Mouse (Mus musculus) thymus, adult 2 months (tissue): ENCODE measurements around the gene Ddx10. TPM values are rescaled to one million over a fixed set of nuclear protein-coding genes. Genes with fewer than 3 reads are reported as not detected.
A peak's percentile ranks its signal among the peaks of the same experiment; 100 is the strongest.

Source experiments
- DNase-seq: peaks from one replicate; pipeline ENCODE4 v3.0.0; 2021
- H3K27ac ChIP-seq: fragments of 200-500 bp; 2 replicates; pipeline ENCODE4 v1.5.1; 2012; ENCODE audit warnings: low read length, control low read depth; ENCODE audit not compliant: control insufficient read depth, insufficient read depth
- H3K27me3 ChIP-seq: fragments of 200-500 bp; 2 replicates; pipeline ENCODE4 v1.6.1; 2012; ENCODE audit warnings: mild to moderate bottlenecking, low read length, moderate library complexity, mixed read lengths; ENCODE audit not compliant: control insufficient read depth, insufficient read depth
- H3K36me3 ChIP-seq: fragments of 200-500 bp; 2 replicates; pipeline ENCODE4 v1.6.1; 2012; ENCODE audit warnings: mild to moderate bottlenecking, low read length, moderate library complexity; ENCODE audit not compliant: control insufficient read depth, insufficient read depth
- H3K4me1 ChIP-seq: fragments of 200-500 bp; replicated peaks from 2 replicates; pipeline ENCODE4 v1.6.1; 2012; ENCODE audit warnings: low read length; ENCODE audit not compliant: control insufficient read depth, insufficient read depth
- H3K4me3 ChIP-seq: fragments of 200-500 bp; 2 replicates; pipeline ENCODE4 v1.5.1; 2012; ENCODE audit warnings: mild to moderate bottlenecking, low read length, control low read depth, moderate library complexity; ENCODE audit not compliant: control insufficient read depth, insufficient read depth
- CTCF ChIP-seq: fragments of 200-500 bp; IDR thresholded peaks from 2 replicates; pipeline ENCODE4 v1.5.1; 2012; ENCODE audit warnings: mild to moderate bottlenecking, control low read depth, low read length, moderate library complexity, borderline replicate concordance; ENCODE audit not compliant: control insufficient read depth, poor library complexity, insufficient read depth; ENCODE audit errors: extremely low read depth
- POLR2A ChIP-seq: fragments of 200-500 bp; IDR thresholded peaks from 2 replicates; pipeline ENCODE4 v1.6.1; 2012; ENCODE audit warnings: mild to moderate bottlenecking, low read length, control low read depth, moderate library complexity; ENCODE audit not compliant: control insufficient read depth, poor library complexity, insufficient read depth; ENCODE audit errors: extremely low read depth
- WGBS: fragments of 180-500 bp; shearing (Covaris S2); methylation state at CpG from one replicate; pipeline ENCODE4 v1.1.7; 2018; 5-methylcytosine and 5-hydroxymethylcytosine counted together
- polyA plus RNA-seq: library from polyadenylated mRNA; depleted of rRNA; stranded (reverse); fragments of >200 nt; gene quantifications from 2 replicates; pipeline ENCODE4 v1.2.3, GENCODE M21; 2012; rRNA removed

Ddx10 gene
- 3.3 and 3.7 TPM in 2 replicates for polyA plus RNA-seq

GRCm38 (mm10) chr9:53247953-53248397 is at the start of gene Ddx10:
Ddx10 (minus strand) TSS chr9:53248053.
- no peak within 1 kb of the TSS for H3K27ac ChIP-seq
- H3K4me3 ChIP-seq, result peak within 1 kb of the TSS; percentile 71
- H3K4me1 ChIP-seq, result peaks cover 4% of the 10 kb centered on the region
- H3K36me3 ChIP-seq, result no peaks in the 10 kb centered on the region
- peak; percentile 98 for DNase-seq
- H3K27me3 ChIP-seq, result no peaks in the 10 kb centered on the region
- 0 out of 2 replicates have a peak, but pooled peaks have one; percentile 27 for TF ChIP-seq CTCF
- peak; percentile 55 for TF ChIP-seq POLR2A
- under 1% methylated on average over 35 of the region's 35 CpGs for WGBS

- Histone ChIP-seq H3K4me1 (no peaks in the 10 kb centered on the region), H3K27ac (no peak overlapping the region), H3K27me3 (no peaks in the 10 kb centered on the region), H3K4me3 (no peak overlapping the region), H3K36me3 (no peaks in the 10 kb centered on the region)
- DNase-seq, result no peak
- TF ChIP-seq POLR2A (no peak), CTCF (no peak)
Measured at GRCm38 (mm10) chr9:53292833-53293232, 45.0 kb upstream of the Ddx10 start.

GRCm38 (mm10) chr9:53290006-53290405 is 42.2 kb upstream of the Ddx10 start:
- WGBS, result 89% methylated on average over 3 of the region's 3 CpGs
- no peaks in the 10 kb centered on the region for H3K27me3 ChIP-seq
- no peak for DNase-seq
- TF ChIP-seq POLR2A, result no peak
- no peak overlapping the region for H3K27ac ChIP-seq
- H3K36me3 ChIP-seq, result no peaks in the 10 kb centered on the region
- no peak overlapping the region for H3K4me3 ChIP-seq
- no peaks in the 10 kb centered on the region for H3K4me1 ChIP-seq

- Histone ChIP-seq H3K27me3 (no peaks in the 10 kb centered on the region), H3K36me3 (no peaks in the 10 kb centered on the region), H3K27ac (no peak overlapping the region), H3K4me1 (no peaks in the 10 kb centered on the region), H3K4me3 (no peak overlapping the region)
- no peak for DNase-seq
- TF ChIP-seq CTCF, result no peak
- WGBS, result 89% methylated on average over 6 of the region's 6 CpGs
Measured at GRCm38 (mm10) chr9:53286793-53287192, 38.9 kb upstream of the Ddx10 start.

- H3K4me3 ChIP-seq, result no peak overlapping the region
- no peaks in the 10 kb centered on the region for H3K27me3 ChIP-seq
- H3K4me1 ChIP-seq, result no peaks in the 10 kb centered on the region
- DNase-seq, result no peak
- TF ChIP-seq POLR2A (no peak), CTCF (no peak)
- H3K27ac ChIP-seq, result no peak overlapping the region
- H3K36me3 ChIP-seq, result no peaks in the 10 kb centered on the region
- 100% methylated on average over 2 of the region's 2 CpGs for WGBS
Measured at GRCm38 (mm10) chr9:53278997-53279396, 31.1 kb upstream of the Ddx10 start.

GRCm38 (mm10) chr9:53276381-53276780 is 28.5 kb upstream of the Ddx10 start:
- no peaks in the 10 kb centered on the region for H3K27me3 ChIP-seq
- no peak overlapping the region for H3K27ac ChIP-seq
- no peaks in the 10 kb centered on the region for H3K36me3 ChIP-seq
- 96% methylated on average over 1 of the region's 1 CpGs for WGBS
- no peak overlapping the region for H3K4me3 ChIP-seq
- H3K4me1 ChIP-seq, result peaks cover 8% of the 10 kb centered on the region
- DNase-seq, result no peak
- TF ChIP-seq POLR2A, result no peak
- TF ChIP-seq CTCF, result no peak

GRCm38 (mm10) chr9:53272714-53273113 is 24.9 kb upstream of the Ddx10 start:
- H3K27ac ChIP-seq, result no peak overlapping the region
- TF ChIP-seq POLR2A, result no peak
- TF ChIP-seq CTCF, result no peak
- DNase-seq, result no peak
- WGBS, result 87% methylated on average over 4 of the region's 4 CpGs
- H3K4me3 ChIP-seq, result no peak overlapping the region
- peaks cover 11% of the 10 kb centered on the region for H3K4me1 ChIP-seq
- H3K36me3 ChIP-seq, result no peaks in the 10 kb centered on the region
- no peaks in the 10 kb centered on the region for H3K27me3 ChIP-seq

GRCm38 (mm10) chr9:53272207-53272606 is 24.4 kb upstream of the Ddx10 start:
- TF ChIP-seq CTCF (no peak), POLR2A (no peak)
- H3K36me3 ChIP-seq, result no peaks in the 10 kb centered on the region
- 74% methylated on average over 5 of the region's 5 CpGs for WGBS
- no peak for DNase-seq
- H3K4me1 ChIP-seq, result peaks cover 11% of the 10 kb centered on the region
- H3K27me3 ChIP-seq, result no peaks in the 10 kb centered on the region
- peak overlapping the region; percentile 39; the same call in 1 of the 2 replicates for H3K27ac ChIP-seq
- no peak overlapping the region for H3K4me3 ChIP-seq
